Mouse (Mus musculus) C2C12 (cell line): Measurements from ENCODE around the gene Creb3l4. TPM values are rescaled to one million over a fixed set of nuclear protein-coding genes. Genes with fewer than 3 reads are reported as not detected.

Experiments used
- H3K27me3 ChIP-seq: one replicate; pipeline ENCODE4 v1.6.1; 2011; ENCODE audit not compliant: control insufficient read depth, insufficient read depth, insufficient read length
- H3K36me3 ChIP-seq: one replicate; pipeline ENCODE4 v1.6.1; 2011; ENCODE audit not compliant: control insufficient read depth, insufficient read depth
- H3K4me3 ChIP-seq: one replicate; pipeline ENCODE4 v1.5.1; 2011; ENCODE audit warnings: mild to moderate bottlenecking, control low read depth; ENCODE audit not compliant: poor library complexity, insufficient read depth, severe bottlenecking
- H3K79me2 ChIP-seq: one replicate; pipeline ENCODE4 v1.6.1; 2011; ENCODE audit not compliant: control insufficient read depth, insufficient read depth
- H3K79me3 ChIP-seq: one replicate; pipeline ENCODE4 v1.6.1; 2011; ENCODE audit warnings: low read depth, control low read depth
- H3ac ChIP-seq: one replicate; pipeline ENCODE3; 2011; ENCODE audit warnings: low read depth; ENCODE audit not compliant: control insufficient read depth, insufficient read length
- CEBPB ChIP-seq: IDR thresholded peaks from one replicate; pipeline ENCODE4 v1.6.1; 2011; ENCODE audit warnings: low read depth, mild to moderate bottlenecking, control low read depth, moderate library complexity
- CTCF ChIP-seq: IDR thresholded peaks from one replicate; pipeline ENCODE4 v1.5.1; 2011; ENCODE audit not compliant: control insufficient read depth, insufficient read depth, insufficient read length
- FOSL1 ChIP-seq: IDR thresholded peaks from one replicate; pipeline ENCODE4 v1.8.0; 2011; ENCODE audit warnings: mild to moderate bottlenecking, low read length; ENCODE audit not compliant: poor library complexity, insufficient read depth, severe bottlenecking
- MAX ChIP-seq: IDR thresholded peaks from one replicate; pipeline ENCODE4 v1.6.1; 2011; ENCODE audit warnings: mild to moderate bottlenecking, control low read depth
- MYOD1 ChIP-seq: IDR thresholded peaks from one replicate; pipeline ENCODE4 v1.6.1; 2011; ENCODE audit warnings: low read depth; ENCODE audit not compliant: control insufficient read depth, insufficient read length
- MYOG ChIP-seq: IDR thresholded peaks from one replicate; pipeline ENCODE4 v1.6.1; 2011; ENCODE audit not compliant: control insufficient read depth, insufficient read length; ENCODE audit errors: extremely low read depth
- USF1 ChIP-seq: IDR thresholded peaks from one replicate; pipeline ENCODE4 v1.6.1; 2011; ENCODE audit warnings: low read depth, mild to moderate bottlenecking, control low read depth, moderate library complexity
- polyA plus RNA-seq: library from polyadenylated mRNA; unstranded; fragments of >200 nt; fragmentation: generic; extraction: Trizol; gene quantifications from one replicate; pipeline ENCODE4 v1.2.1, GENCODE M21; 2012; ENCODE audit warnings: missing spikeins

Gene Creb3l4
- polyA plus RNA-seq, 1 experiment: 0.06 TPM

GRCm38 (mm10) chr3:90221123-90221522 is 22.2 kb downstream of the Creb3l4 start:
- no peaks in the 10 kb centered on the region for H3K79me2 ChIP-seq
- H3K79me3 ChIP-seq: no peaks in the 10 kb centered on the region
- peak overlapping the region; percentile 39 for H3K4me3 ChIP-seq
- H3ac ChIP-seq: peak overlapping the region; percentile 7
- no peak for TF ChIP-seq MYOD1
- H3K27me3 ChIP-seq: no peaks in the 10 kb centered on the region
- H3K36me3 ChIP-seq: peaks cover 6% of the 10 kb centered on the region

- no peaks in the 10 kb centered on the region for H3K79me2 ChIP-seq
- no peaks in the 10 kb centered on the region for H3K27me3 ChIP-seq
- H3ac ChIP-seq: peak overlapping the region; percentile 82
- no peaks in the 10 kb centered on the region for H3K79me3 ChIP-seq
- peaks cover 6% of the 10 kb centered on the region for H3K36me3 ChIP-seq
- H3K4me3 ChIP-seq: peak overlapping the region; percentile 39
- TF ChIP-seq CEBPB: no peak
- TF ChIP-seq MYOD1: no peak
- no peak for TF ChIP-seq USF1
- no peak for TF ChIP-seq MYOG
- TF ChIP-seq MAX: no peak
- TF ChIP-seq CTCF: no peak
- TF ChIP-seq FOSL1: no peak
Measured at GRCm38 (mm10) chr3:90220531-90220951, 22.8 kb downstream of the Creb3l4 start.

DNA sequence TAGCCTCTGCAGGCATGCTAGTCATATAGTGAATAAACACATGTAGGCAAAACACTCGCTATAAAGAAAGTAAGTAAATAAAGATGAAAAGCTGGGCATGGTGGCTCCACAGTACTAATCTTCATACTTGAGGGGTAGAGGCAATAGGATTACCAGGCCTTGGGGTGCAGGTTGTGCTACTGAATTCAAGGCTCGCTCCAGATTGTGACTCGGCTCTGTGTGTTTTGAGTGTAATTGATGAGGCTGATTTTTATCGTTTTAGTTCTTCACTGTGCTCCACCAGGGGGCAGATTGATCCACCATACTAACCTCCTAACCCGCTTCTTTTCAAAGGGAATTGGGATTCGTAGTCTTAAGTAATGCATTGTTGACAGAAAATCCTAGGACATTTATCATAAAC is 23.2 kb downstream of the Creb3l4 start:
- no peak for TF ChIP-seq FOSL1
- Histone ChIP-seq H3K36me3 (peaks cover 1% of the 10 kb centered on the region), H3K4me3 (no peak overlapping the region), H3K79me3 (no peaks in the 10 kb centered on the region), H3ac (peak overlapping the region; percentile 5), H3K79me2 (no peaks in the 10 kb centered on the region), H3K27me3 (no peaks in the 10 kb centered on the region)

DNA sequence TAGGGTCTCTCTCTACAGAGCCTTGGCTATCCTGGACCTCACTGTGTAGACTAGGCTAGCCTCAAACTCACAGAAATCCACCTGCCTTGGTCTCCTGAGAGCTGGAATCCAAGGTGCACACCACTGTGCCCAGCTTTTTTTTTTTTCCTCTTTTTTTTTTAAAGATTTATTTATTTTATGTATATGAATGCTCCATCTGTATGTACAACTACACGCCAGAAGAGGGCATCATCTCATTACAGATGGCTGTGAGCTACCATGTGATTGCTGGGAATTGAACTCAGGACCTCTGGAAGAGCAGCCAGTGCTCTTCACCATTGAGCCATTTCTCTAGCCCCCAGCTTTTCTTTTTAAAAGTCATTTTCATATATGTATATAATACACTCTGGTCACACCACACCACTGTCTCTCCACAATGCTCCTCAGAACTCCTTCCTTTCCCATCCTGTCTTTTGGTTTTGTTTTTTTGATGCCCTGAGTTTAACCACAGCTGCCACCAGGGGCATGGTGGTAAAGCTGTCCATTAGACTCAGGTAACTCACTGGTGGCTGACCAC is 27.4 kb downstream of the Creb3l4 start:
- Histone ChIP-seq H3K36me3 (peaks cover 20% of the 10 kb centered on the region), H3K27me3 (no peaks in the 10 kb centered on the region), H3ac (no peak overlapping the region), H3K79me3 (peaks cover 25% of the 10 kb centered on the region), H3K79me2 (peaks cover 27% of the 10 kb centered on the region), H3K4me3 (no peak overlapping the region)
- TF ChIP-seq CTCF (no peak), MYOD1 (no peak), MAX (no peak), MYOG (no peak), USF1 (no peak), CEBPB (no peak), FOSL1 (no peak)

DNA sequence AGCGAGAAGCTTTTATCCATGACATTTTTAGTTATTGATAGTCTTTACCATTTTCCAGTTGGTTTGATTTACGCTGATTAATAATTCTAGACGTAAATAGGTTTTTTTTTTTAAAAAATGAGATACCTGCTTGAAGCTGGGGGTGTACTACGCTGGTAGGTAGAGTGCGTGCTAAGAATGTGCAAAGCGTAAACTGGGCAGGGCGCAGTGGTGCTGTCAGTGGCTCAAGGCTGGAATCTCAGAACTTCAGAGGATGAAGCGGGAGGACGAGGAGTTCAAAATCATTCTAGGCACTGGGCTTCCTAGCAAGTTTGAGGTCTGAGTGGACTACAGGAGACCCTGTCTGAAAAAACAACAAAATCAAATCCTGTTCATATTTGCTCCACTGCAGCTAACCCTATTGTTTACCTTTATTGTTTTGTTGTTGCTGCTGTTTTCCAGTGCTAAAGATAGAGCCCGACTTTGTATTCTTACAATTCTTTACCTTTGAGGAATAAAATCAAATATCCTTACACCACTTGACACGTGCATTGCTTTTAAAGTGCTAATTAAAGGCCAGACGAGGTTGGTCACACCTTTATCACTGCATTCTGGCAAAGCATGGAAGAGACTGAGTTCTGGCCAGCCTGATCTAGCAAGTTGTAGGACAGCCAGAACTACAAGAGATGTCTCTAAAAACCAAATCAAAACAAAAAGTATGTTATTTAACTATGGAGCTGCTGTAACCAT is 29.2 kb downstream of the Creb3l4 start:
- H3K79me3 ChIP-seq: peaks cover 38% of the 10 kb centered on the region
- peak overlapping the region; percentile 84 for H3K4me3 ChIP-seq
- peaks cover 35% of the 10 kb centered on the region for H3K79me2 ChIP-seq
- no peak for TF ChIP-seq CEBPB
- no peak for TF ChIP-seq MYOG
- no peak for TF ChIP-seq CTCF
- no peak for TF ChIP-seq FOSL1
- no peak for TF ChIP-seq USF1
- TF ChIP-seq MYOD1: no peak
- TF ChIP-seq MAX: no peak
- H3K27me3 ChIP-seq: no peaks in the 10 kb centered on the region
- H3K36me3 ChIP-seq: peaks cover 37% of the 10 kb centered on the region
- H3ac ChIP-seq: peak overlapping the region; percentile 57

DNA sequence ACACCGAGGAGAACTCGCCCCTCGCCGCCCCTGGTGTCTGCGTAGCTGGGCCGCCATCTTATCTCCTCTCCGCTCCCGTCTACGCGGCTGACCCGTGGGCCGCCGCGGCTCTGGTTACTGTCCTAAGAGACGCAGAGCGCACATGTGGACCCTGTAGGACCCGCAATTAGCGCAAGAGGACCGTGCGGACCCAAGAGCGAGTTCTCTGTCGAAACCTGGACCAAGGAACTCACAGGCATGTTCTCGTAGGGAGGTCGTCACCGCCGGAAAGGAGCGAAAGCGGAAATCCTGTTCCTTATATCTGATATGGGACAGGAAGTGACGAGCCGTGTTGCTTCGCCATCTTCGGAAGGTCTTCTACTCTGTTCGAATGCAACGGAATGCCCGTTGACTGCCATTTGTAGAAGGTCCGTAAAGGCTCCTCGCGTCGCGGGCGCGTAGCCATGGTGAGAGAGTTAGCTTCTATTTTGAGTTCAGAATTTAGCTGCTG is 29.9 kb downstream of the Creb3l4 start, which contains the start of the genes Rps27 and Rab13:
Gene Rps27, minus strand, starts transcription at position 275 of the 490 bp plus-strand sequence.
Gene Rab13, plus strand, starts transcription at position 319 of the 490 bp plus-strand sequence.
- peak within 1 kb of the TSS; percentile 84 for H3K4me3 ChIP-seq
- no peaks in the 10 kb centered on the region for H3K27me3 ChIP-seq
- H3K79me3 ChIP-seq: peaks cover 39% of the 10 kb centered on the region
- H3K36me3 ChIP-seq: peaks cover 44% of the 10 kb centered on the region
- no peak for TF ChIP-seq USF1
- no peak for TF ChIP-seq CEBPB
- TF ChIP-seq MYOD1: no peak
- TF ChIP-seq FOSL1: no peak
- H3K79me2 ChIP-seq: peaks cover 35% of the 10 kb centered on the region
- peak within 1 kb of the TSS; percentile 99 for H3ac ChIP-seq
